13 mouse cellular contexts compared by ENCODE assay signal in the genomic region with DNA sequence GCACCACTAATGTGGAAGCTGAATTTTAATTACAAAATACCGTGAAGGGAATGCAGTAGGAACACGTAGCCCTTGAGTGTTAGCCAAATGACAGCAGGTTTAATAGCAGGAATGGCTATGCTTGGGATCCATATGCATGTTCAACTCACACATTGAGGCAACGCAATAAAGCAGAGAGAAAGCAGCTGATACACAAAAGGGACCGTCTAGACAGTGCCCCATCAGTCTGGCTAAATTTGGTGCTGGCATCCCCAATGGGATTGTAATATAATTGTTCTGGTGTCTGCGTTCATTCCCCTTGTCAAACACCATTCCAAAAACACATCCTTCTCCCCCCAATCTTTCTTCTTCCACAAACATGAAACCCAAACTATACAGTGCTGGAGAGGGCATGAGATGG.
DNase-seq lines count a peak whose midpoint lies in the region; ATAC-seq lines count a peak whose summit lies in the region.
"Had no signal": no experiment of that assay in that cellular context is flagged by ENCODE, and none has a peak within 500 bp of the region (broad histone marks: within the 10 kb centered on the region; RNA-seq: fewer than 3 reads in every experiment).

No protein-coding gene starts in this region.

- no peak overlapping the region; the same call in 1 of the 2 replicates for H3K27ac ChIP-seq in kidney, embryonic 14.5 days (ENCODE audit: low read depth, low read length)
- peak overlapping the region; percentile 82 for H3K27ac ChIP-seq in hindbrain, embryonic 11.5 days (ENCODE audit: low read depth, low read length)
- H3K27ac ChIP-seq in midbrain, embryonic 15.5 days, result peak overlapping the region; percentile 82
- H3K27ac ChIP-seq: liver, embryonic 14.5 days; macrophage had no signal

- no peak overlapping the region for H3K4me3 ChIP-seq in kidney, embryonic 14.5 days (ENCODE audit: low read length)
- H3K4me3 ChIP-seq in hindbrain, embryonic 11.5 days (ENCODE audit: low read depth, low read length), result no peak overlapping the region
- no peak overlapping the region for H3K4me3 ChIP-seq in midbrain, embryonic 15.5 days

- no peak overlapping the region for H3K9ac ChIP-seq in kidney, embryonic 14.5 days (ENCODE audit: low read depth, low read length)
- no peak overlapping the region for H3K9ac ChIP-seq in hindbrain, embryonic 11.5 days (ENCODE audit: low read depth, low read length)
- peak overlapping the region; percentile 22 for H3K9ac ChIP-seq in midbrain, embryonic 15.5 days
- H3K9ac ChIP-seq: liver, embryonic 14.5 days had no signal

- H3K9me3 ChIP-seq in kidney, embryonic 14.5 days (ENCODE audit: control insufficient read depth, low read length), result no peaks in the 10 kb centered on the region
- no peaks in the 10 kb centered on the region for H3K9me3 ChIP-seq in hindbrain, embryonic 11.5 days (ENCODE audit: control insufficient read depth, low read length)
- H3K9me3 ChIP-seq in midbrain, embryonic 15.5 days, result no peaks in the 10 kb centered on the region

- H3K4me1 ChIP-seq in kidney, embryonic 14.5 days (ENCODE audit: control insufficient read depth, insufficient read depth, low read length), result 0 out of 2 replicates have a peak, but pooled peaks cover 3% of the 10 kb centered on the region
- H3K4me1 ChIP-seq in hindbrain, embryonic 11.5 days (replicated peaks; ENCODE audit: control insufficient read depth, insufficient read depth, low read length), result 0 out of 2 replicates have a peak, but pooled peaks cover 10% of the 10 kb centered on the region
- H3K4me1 ChIP-seq in midbrain, embryonic 15.5 days, result peaks cover 32% of the 10 kb centered on the region

- H3K4me2 ChIP-seq in kidney, embryonic 14.5 days (replicated peaks; ENCODE audit: low read depth, low read length), result no peak overlapping the region
- no peak overlapping the region for H3K4me2 ChIP-seq in hindbrain, embryonic 11.5 days (replicated peaks; ENCODE audit: low read depth, low read length)
- H3K4me2 ChIP-seq in midbrain, embryonic 15.5 days, result peak overlapping the region; percentile 20

- 62% methylated on average over 5 of the region's 5 CpGs for WGBS in kidney, embryonic 14.5 days
- WGBS in hindbrain, embryonic 11.5 days, result 30% methylated on average over 5 of the region's 5 CpGs
- 14% methylated on average over 5 of the region's 5 CpGs for WGBS in midbrain, embryonic 15.5 days

- H3K27me3 ChIP-seq in kidney, embryonic 14.5 days (ENCODE audit: control insufficient read depth, insufficient read depth, low read length), result no peaks in the 10 kb centered on the region
- H3K27me3 ChIP-seq in hindbrain, embryonic 11.5 days (ENCODE audit: control insufficient read depth, insufficient read depth, low read length), result no peaks in the 10 kb centered on the region
- no peaks in the 10 kb centered on the region for H3K27me3 ChIP-seq in midbrain, embryonic 15.5 days (replicated peaks)

- H3K36me3 ChIP-seq in kidney, embryonic 14.5 days (ENCODE audit: control insufficient read depth, insufficient read depth, low read length), result no peaks in the 10 kb centered on the region
- H3K36me3 ChIP-seq in hindbrain, embryonic 11.5 days (ENCODE audit: control insufficient read depth, insufficient read depth, low read length), result no peaks in the 10 kb centered on the region
- no peaks in the 10 kb centered on the region for H3K36me3 ChIP-seq in midbrain, embryonic 15.5 days (replicated peaks)

- DNase-seq in kidney, postnatal 10 days, result no peak
- DNase-seq in cerebellum, postnatal 14 days, result peak; percentile 50 to 78
- DNase-seq in hindbrain, embryonic 11.5 days (ENCODE audit: low spot score), result peak; percentile 72
- no peak for DNase-seq in urinary bladder, postnatal 4 days (ENCODE audit: low spot score in 2 of 2)
- DNase-seq in thymus, adult 18-20 months, result no peak
- DNase-seq in layer of hippocampus, adult 9-10 months (ENCODE audit: low spot score), result no peak
- DNase-seq: gastrocnemius, postnatal 25 days; kidney, adult 9 months; thymus, postnatal 4 days had no signal

- ATAC-seq in kidney, embryonic 14.5 days (ENCODE audit: low FRiP score, low TSS enrichment), result peak; percentile 29; the same call in 1 of the 2 replicates
- ATAC-seq in hindbrain, embryonic 11.5 days (ENCODE audit: low FRiP score), result peak; percentile 75
- ATAC-seq in midbrain, embryonic 15.5 days (replicated peaks), result peak; percentile 25

Comparison
In these comparisons a context has a peak if more than half of its experiments do, and no peak if none do; other contexts are left out.
1. ATAC-seq: peak in every context shown above with its lines; median percentile 75 in hindbrain, embryonic 11.5 days; 29 in kidney, embryonic 14.5 days; 25 in midbrain, embryonic 15.5 days.
2. DNase-seq: peak in cerebellum, postnatal 14 days (2 of 2) and hindbrain, embryonic 11.5 days (single experiment); none in kidney, postnatal 10 days (single experiment), urinary bladder, postnatal 4 days (0 of 2), thymus, adult 18-20 months (0 of 2) and layer of hippocampus, adult 9-10 months (single experiment).